Mouse (Mus musculus): ENCODE measurements around the gene Olfr894. TPM values are rescaled to one million over a fixed set of nuclear protein-coding genes. Genes with fewer than 3 reads are reported as not detected.
"Not testable (repeated sequence)": the region's sequence is repeated elsewhere in the genome, so short reads cannot be mapped to it uniquely, and the experiment has no call there.

Olfr894 gene
- not detected for total RNA-seq (2021)
- long read RNA-seq, experiment 1 = 0 reads
- long read RNA-seq, experiment 2 = 0 reads

- DNase-seq = no peak
Observed at GRCm38 (mm10) chr9:38217755-38218154, at the start of gene Olfr894. TSS of gene Olfr894 (plus strand) at chr9:38218055.

GRCm38 (mm10) chr9:38168341-38168740, 49.5 kb upstream of the Olfr894 start:
- not testable (repeated sequence) for DNase-seq

- no peak for DNase-seq
Observed at GRCm38 (mm10) chr9:38180721-38181120, 37.1 kb upstream of the Olfr894 start, which contains the start of gene Olfr891. TSS of gene Olfr891 (minus strand) at chr9:38180821.

- no peak for DNase-seq
Observed at GRCm38 (mm10) chr9:38208065-38208464, 9.8 kb upstream of the Olfr894 start, which contains the start of gene Olfr893. TSS of gene Olfr893 (plus strand) at chr9:38208365.

GRCm38 (mm10) chr9:38252474-38252873, 34.6 kb downstream of the Olfr894 start, which contains the start of gene Olfr143:
TSS of gene Olfr143 (plus strand) at chr9:38252774.
- DNase-seq = no peak

GRCm38 (mm10) chr9:38267551-38267950, 49.7 kb downstream of the Olfr894 start, which contains the start of gene Olfr895:
TSS of gene Olfr895 (plus strand) at chr9:38267851.
- DNase-seq = no peak

Other genes with a start within 250 kb of the Olfr894 start
- not detected for gene Olfr881, start 226.2 kb upstream of the Olfr894 start, total RNA-seq (2021)
- gene Olfr883, start 192.2 kb upstream of the Olfr894 start, total RNA-seq (2021) = not detected
- gene Olfr884, start 171.5 kb upstream of the Olfr894 start, total RNA-seq (2021) = not detected
- not detected for gene Olfr885, start 156.7 kb upstream of the Olfr894 start, total RNA-seq (2021)
- gene Olfr887, start 134.0 kb upstream of the Olfr894 start, total RNA-seq (2021) = not detected
- gene Olfr888, start 109.9 kb upstream of the Olfr894 start, total RNA-seq (2021) = not detected
- gene Olfr889, start 102.9 kb upstream of the Olfr894 start, total RNA-seq (2021) = not detected
- not detected for gene Olfr890, start 75.5 kb upstream of the Olfr894 start, total RNA-seq (2021)
- gene Olfr891, start 37.2 kb upstream of the Olfr894 start, total RNA-seq (2021) = not detected
- gene Olfr893, start 9.7 kb upstream of the Olfr894 start, total RNA-seq (2021) = not detected
- gene Olfr143, start 34.7 kb downstream of the Olfr894 start, total RNA-seq (2021) = not detected
- not detected for gene Olfr895, start 49.8 kb downstream of the Olfr894 start, total RNA-seq (2021)
- not detected for gene Olfr896-ps1, start 73.1 kb downstream of the Olfr894 start, total RNA-seq (2021)
- not detected for gene Olfr25, start 111.0 kb downstream of the Olfr894 start, total RNA-seq (2021)
- gene Olfr898, start 130.4 kb downstream of the Olfr894 start, total RNA-seq (2021) = not detected
- gene Olfr250, start 148.8 kb downstream of the Olfr894 start, total RNA-seq (2021) = not detected
- gene Olfr251, start 159.0 kb downstream of the Olfr894 start, total RNA-seq (2021) = not detected
- not detected for gene Olfr147, start 183.6 kb downstream of the Olfr894 start, total RNA-seq (2021)
- not detected for gene Olfr901, start 211.4 kb downstream of the Olfr894 start, total RNA-seq (2021)
- not detected for gene Olfr902, start 229.6 kb downstream of the Olfr894 start, total RNA-seq (2021)
- not detected for gene Olfr904, start 245.1 kb downstream of the Olfr894 start, total RNA-seq (2021)